Mouse (Mus musculus) bone marrow macrophage, adult 2 months (primary cell): ENCODE results near the gene Elfn1. TPM values are rescaled to one million over a fixed set of nuclear protein-coding genes. Genes with fewer than 3 reads are reported as not detected.
"Not testable (repeated sequence)": the region's sequence is repeated elsewhere in the genome, so short reads cannot be mapped to it uniquely, and the experiment has no call there.

Source experiments
- H3K27ac ChIP-seq: 2 replicates; pipeline ENCODE4 v1.5.1; 2012; ENCODE audit warnings: low read depth, low read length; ENCODE audit not compliant: insufficient read depth
- H3K4me1 ChIP-seq: 2 replicates; pipeline ENCODE4 v1.6.1; 2012; ENCODE audit warnings: low read length; ENCODE audit not compliant: control insufficient read depth, insufficient read depth
- H3K4me3 ChIP-seq: 2 replicates; pipeline ENCODE4 v1.5.1; 2012; ENCODE audit warnings: mild to moderate bottlenecking, low read length, moderate library complexity; ENCODE audit not compliant: insufficient read depth
- CTCF ChIP-seq: IDR thresholded peaks from 2 replicates; pipeline ENCODE4 v1.5.1; 2012; ENCODE audit warnings: low read depth, mild to moderate bottlenecking, low read length, moderate library complexity
- POLR2A ChIP-seq: IDR thresholded peaks from 2 replicates; pipeline ENCODE4 v1.6.1; 2012; ENCODE audit warnings: mild to moderate bottlenecking, low read depth, low read length, borderline replicate concordance
- polyA plus RNA-seq: library from polyadenylated mRNA; stranded (reverse); fragments of >200 nt; gene quantifications from 2 replicates; pipeline ENCODE4 v1.2.4, GENCODE M21; 2012; ENCODE audit not compliant: missing spikeins, insufficient read depth, insufficient read length

Elfn1 gene
- polyA plus RNA-seq, 1 experiment, result not detected

DNA sequence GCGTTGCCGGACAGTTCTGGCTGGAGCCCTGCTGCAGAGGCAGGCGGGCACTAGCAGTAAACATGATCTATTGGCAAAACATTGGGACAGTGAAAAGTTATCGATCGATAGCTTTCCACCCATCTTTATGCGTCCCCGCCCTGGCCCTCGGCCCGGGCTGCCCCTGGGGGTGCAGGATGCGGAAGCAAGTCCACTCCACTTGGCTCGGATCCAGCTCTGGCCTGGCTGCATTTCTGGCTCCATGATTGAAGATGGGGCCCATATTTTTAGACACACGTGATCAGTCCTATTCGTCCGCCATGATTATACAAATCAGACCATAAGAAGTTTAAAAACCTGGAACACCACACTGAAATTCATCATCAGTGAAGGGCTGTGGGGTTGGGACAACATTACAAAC lies 57.9 kb downstream of the Elfn1 start:
- H3K4me1 ChIP-seq, result no peaks in the 10 kb centered on the region
- no peak for TF ChIP-seq CTCF
- TF ChIP-seq POLR2A, result no peak
- H3K4me3 ChIP-seq, result no peak overlapping the region
- no peak overlapping the region for H3K27ac ChIP-seq

DNA sequence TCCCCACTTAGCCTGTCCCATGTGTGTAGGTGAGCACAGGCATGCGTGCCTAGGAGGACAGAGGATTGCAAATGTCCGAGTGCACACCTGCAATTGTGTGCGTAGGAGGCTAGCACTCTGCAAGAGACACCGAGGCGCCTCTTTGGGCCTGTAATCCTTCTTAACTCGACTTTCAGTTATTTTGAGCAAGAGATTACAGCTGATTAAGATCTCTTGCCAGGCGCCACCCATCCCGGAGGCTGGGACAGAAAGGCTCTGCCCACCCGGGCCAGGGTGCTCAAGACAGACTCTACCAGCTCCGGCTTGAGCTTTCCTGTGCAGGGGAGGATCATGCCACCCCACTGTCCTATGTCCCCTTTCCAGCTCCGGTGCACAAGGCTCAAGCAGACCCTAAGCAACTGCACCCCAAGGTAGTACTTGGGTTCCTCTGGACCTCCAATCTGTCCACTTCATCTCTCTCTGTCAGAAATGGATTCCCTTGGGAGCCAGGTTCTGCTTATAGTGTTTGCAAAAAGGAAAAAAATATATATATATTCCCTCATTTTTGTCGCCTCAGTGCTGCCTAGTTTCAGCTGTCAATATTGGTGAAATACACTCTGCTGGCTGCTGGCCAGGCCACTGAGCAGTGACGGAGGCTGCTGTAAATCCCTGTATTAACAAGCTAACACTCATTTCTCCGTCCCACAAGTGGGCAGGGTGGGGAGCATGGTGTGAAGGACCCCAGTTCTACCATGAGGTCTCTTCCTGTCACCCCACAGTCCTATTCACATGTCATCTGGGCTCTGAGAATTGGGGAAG lies 61.6 kb downstream of the Elfn1 start:
- no peak for TF ChIP-seq POLR2A
- no peak for TF ChIP-seq CTCF
- H3K4me1 ChIP-seq, result no peaks in the 10 kb centered on the region
- no peak overlapping the region for H3K4me3 ChIP-seq
- H3K27ac ChIP-seq, result no peak overlapping the region

DNA sequence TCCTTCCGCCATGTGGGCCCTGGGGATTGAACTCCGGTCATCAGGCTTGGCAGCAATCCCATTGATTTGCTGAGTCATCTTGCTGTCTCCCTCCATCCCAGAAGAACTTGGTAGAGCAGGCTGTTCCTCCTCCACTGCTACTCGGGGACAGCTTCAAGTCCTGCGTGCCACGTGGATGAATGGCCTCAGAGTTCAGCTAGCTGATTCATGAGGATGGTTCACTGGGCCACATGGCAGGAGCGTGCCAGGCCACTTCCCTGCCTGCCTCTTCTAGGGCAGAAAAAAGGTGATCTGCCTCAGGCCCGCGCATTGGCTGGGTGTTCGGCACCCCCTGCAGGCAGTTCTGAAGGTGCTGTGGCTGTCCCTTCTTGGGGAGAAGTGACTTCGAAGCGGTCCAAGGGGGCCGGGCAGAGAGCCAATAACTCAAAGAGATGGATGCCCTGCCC lies 62.5 kb downstream of the Elfn1 start:
- no peak overlapping the region for H3K27ac ChIP-seq
- no peaks in the 10 kb centered on the region for H3K4me1 ChIP-seq
- H3K4me3 ChIP-seq, result no peak overlapping the region
- TF ChIP-seq CTCF, result no peak
- TF ChIP-seq POLR2A, result no peak

DNA sequence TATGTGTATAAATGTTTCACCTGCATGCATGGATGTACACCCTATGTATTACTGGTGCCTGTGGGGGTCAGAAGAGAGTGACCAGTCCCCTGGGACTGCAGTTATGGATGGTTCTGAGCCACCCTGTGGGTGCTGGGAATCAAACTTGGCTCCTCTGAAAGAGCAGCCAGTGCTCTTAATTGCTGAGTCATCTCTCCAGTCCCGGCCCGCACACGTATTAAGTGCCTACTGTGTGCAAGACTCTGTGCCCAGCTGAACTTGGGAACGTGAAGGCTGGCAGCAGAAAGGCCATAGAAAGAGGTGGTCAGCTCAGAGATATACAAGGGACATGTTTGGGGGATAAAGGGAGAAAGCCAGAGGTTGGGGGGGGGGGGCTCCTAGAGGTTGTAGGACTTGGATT lies 68.8 kb downstream of the Elfn1 start:
- H3K27ac ChIP-seq, result no peak overlapping the region
- TF ChIP-seq CTCF (no peak), POLR2A (no peak)
- H3K4me1 ChIP-seq, result no peaks in the 10 kb centered on the region
- no peak overlapping the region for H3K4me3 ChIP-seq

DNA sequence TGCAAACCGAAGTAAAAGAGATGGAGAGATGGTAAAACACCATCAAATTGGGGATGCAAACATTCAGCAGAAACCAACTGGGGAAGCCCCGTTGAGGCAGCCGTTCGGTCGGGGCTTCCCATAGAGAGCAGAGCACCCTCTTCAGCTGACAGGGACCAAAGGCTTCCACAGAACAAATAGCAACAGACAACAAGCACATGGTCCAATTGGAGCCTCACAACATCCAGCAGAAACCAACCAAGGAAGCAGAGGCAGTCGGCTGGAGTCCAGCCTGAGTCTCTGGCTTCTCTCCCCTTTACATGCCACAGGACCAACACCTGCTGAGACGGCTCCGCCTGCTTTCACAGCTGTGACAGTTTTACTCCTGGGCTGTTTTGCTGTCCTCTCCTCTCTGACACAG lies 69.7 kb downstream of the Elfn1 start:
- Histone ChIP-seq H3K4me3 (no peak overlapping the region), H3K27ac (no peak overlapping the region), H3K4me1 (no peaks in the 10 kb centered on the region)
- TF ChIP-seq POLR2A, result no peak
- TF ChIP-seq CTCF, result no peak

DNA sequence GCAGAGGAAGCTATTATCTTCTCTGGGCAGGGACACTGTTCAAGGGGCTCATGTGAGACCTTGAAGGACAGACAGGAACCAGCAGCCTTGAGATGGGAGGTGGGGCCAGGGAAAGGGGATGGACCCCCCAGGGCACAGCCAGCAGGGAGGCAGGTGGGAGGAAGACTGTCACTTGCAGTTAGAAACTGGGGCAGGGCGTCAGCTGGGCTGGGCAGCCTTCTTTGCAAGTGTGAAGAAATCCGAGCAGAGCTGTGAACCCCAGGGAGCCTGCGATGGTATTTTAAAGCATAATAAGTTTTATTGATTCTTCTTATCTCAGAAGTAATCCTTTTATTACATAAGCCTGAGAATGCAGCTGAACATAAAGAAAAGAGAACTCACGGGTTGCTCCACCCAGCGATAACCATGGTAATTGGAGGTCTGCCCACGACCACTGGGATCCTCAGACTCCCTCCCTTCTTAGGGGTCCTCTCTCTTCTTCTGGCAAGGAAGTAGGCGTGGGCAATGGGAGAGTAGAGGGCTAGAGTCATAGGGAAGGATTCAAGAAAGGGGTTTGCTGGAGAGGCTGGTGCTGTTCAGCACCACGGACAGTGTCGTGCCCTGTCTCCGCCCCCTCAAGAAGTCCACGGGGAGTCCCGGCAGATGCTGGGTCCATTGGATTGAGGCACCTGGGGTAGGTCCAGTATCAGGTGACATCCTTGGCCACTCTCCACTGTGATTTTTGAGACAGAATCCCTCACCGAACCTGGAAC lies 71.0 kb downstream of the Elfn1 start:
- TF ChIP-seq CTCF (no peak), POLR2A (no peak)

DNA sequence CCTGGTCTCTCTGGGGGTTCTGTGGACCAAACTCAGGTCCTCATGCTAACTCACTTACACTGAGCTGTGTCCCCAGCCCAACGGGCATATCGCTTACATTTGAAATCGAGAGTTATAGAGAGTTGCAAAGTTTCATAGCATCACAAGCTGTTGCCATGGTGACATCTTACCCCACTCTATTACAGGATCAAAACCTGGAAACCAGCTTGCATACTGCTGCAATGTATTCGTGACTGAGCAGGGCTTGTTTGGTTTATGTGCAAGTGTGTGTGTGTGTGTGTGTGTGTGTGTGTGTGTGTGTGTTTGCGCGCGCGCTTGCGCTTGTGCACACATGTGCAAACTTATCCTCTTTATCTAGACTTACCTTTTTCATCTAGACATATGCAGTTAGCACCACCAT lies 71.6 kb downstream of the Elfn1 start:
- TF ChIP-seq CTCF, result no peak
- no peak for TF ChIP-seq POLR2A
- H3K4me1 ChIP-seq, result no peaks in the 10 kb centered on the region
- H3K4me3 ChIP-seq, result no peak overlapping the region
- no peak overlapping the region for H3K27ac ChIP-seq

More for the DNA sequence above, 71.0 kb downstream of the Elfn1 start:
- H3K27ac ChIP-seq, result no peak overlapping the region
- no peak overlapping the region for H3K4me3 ChIP-seq
- H3K4me1 ChIP-seq, result no peaks in the 10 kb centered on the region

DNA sequence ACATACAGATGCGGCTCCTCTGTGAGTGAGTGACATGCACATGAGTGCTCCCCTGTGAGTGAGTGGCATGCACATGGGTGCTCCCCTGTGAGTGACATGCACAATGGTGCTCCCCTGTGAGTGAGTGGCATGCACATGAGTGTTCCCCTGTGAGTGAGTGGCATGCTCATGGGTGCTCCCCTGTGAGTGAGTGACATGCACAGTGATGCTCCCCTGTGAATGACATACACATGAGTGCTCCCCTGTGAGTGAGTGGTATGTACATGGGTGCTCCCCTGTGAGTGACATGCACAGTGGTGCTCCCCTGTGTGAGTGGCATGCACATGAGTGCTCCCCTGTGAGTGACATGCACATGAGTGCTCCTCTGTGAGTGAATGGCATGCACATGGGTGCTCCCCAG lies 74.2 kb downstream of the Elfn1 start:
- H3K27ac ChIP-seq, result no peak overlapping the region
- H3K4me1 ChIP-seq, result no peaks in the 10 kb centered on the region
- TF ChIP-seq POLR2A (no peak), CTCF (no peak)
- H3K4me3 ChIP-seq, result no peak overlapping the region

- Histone ChIP-seq H3K4me1 (no peaks in the 10 kb centered on the region), H3K4me3 (no peak overlapping the region), H3K27ac (no peak overlapping the region)
- no peak for TF ChIP-seq POLR2A
- TF ChIP-seq CTCF, result no peak
Observed at GRCm38 (mm10) chr5:139985073-139985746, 77.5 kb downstream of the Elfn1 start.

- H3K4me1 ChIP-seq, result no peaks in the 10 kb centered on the region
- no peak for TF ChIP-seq POLR2A
- TF ChIP-seq CTCF, result no peak
- H3K4me3 ChIP-seq, result no peak overlapping the region
- no peak overlapping the region for H3K27ac ChIP-seq
Observed at GRCm38 (mm10) chr5:139991531-139991930, 83.8 kb downstream of the Elfn1 start.

GRCm38 (mm10) chr5:139998321-139998720 lies 90.6 kb downstream of the Elfn1 start:
- not testable (repeated sequence) for H3K27ac ChIP-seq, H3K4me1 ChIP-seq, H3K4me3 ChIP-seq
